Comparison of ENCODE assay signal across 9 mouse cellular contexts in the genomic region with DNA sequence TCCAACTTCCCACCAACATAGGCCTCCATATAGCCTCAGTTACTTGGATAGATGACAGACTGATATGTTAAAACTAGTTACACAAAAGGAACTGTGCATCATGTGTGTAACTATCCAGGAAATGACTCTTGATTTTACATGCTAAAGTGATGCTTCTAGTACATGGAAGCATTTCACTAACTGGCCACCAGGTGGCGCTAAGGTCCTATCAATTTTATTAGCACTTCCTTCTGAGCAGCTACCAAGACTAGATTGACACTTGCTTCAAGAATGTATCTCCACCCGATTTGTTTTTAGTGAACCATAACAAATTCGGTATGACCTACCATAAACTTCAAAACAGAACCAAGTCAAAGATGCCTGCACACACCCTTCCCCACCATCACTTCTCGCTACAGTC. TPM values are rescaled to one million over a fixed set of nuclear protein-coding genes. Genes with fewer than 3 reads are reported as not detected.
DNase-seq lines count a peak whose midpoint lies in the region; ATAC-seq and TF ChIP-seq lines count a peak whose summit lies in the region.
"Had no signal": no experiment of that assay in that cellular context is flagged by ENCODE, and none has a peak within 500 bp of the region (broad histone marks: within the 10 kb centered on the region; RNA-seq: fewer than 3 reads in every experiment).

No protein-coding gene starts in this region.

- 24% methylated on average over 4 of the region's 4 CpGs for WGBS in lung, postnatal 0 days

- TF ChIP-seq EP300 in lung, postnatal 0 days (IDR thresholded peaks at IDR 0.05), result no peak

- 0 out of 2 replicates have a peak, but pooled peaks cover 2% of the 10 kb centered on the region for H3K4me1 ChIP-seq in E14TG2a.4 (replicated peaks; ENCODE audit: low read depth, low read length)
- no peaks in the 10 kb centered on the region for H3K4me1 ChIP-seq in lung, postnatal 0 days (ENCODE audit: insufficient read depth, low read depth, low read length)

- no peak overlapping the region for H3K4me2 ChIP-seq in lung, postnatal 0 days (replicated peaks; ENCODE audit: low read depth, low read length)
- H3K4me2 ChIP-seq: heart, embryonic 15.5 days had no signal

- H3K9ac ChIP-seq in lung, postnatal 0 days (replicated peaks; ENCODE audit: low read depth), result no peak overlapping the region
- H3K9ac ChIP-seq: heart, embryonic 15.5 days had no signal

- H3K9me3 ChIP-seq in E14TG2a.4 (ENCODE audit: low read length), result no peaks in the 10 kb centered on the region
- H3K9me3 ChIP-seq in lung, postnatal 0 days (ENCODE audit: low read length), result no peaks in the 10 kb centered on the region
- H3K9me3 ChIP-seq: heart, embryonic 15.5 days had no signal

- peak; percentile 90 for ATAC-seq in granulocyte monocyte progenitor cell, adult 5-6 weeks (replicated peaks; ENCODE audit: poor library complexity, severe bottlenecking)
- ATAC-seq in lung, postnatal 0 days, result no peak

- peak; percentile 77 for TF ChIP-seq CTCF in E14TG2a.4 (conservative IDR thresholded peaks at IDR 0.05; ENCODE audit: low read length)
- peak; percentile 93 for TF ChIP-seq CTCF in lung, postnatal 0 days (IDR thresholded peaks at IDR 0.05)

- no peaks in the 10 kb centered on the region for H3K27me3 ChIP-seq in E14TG2a.4 (ENCODE audit: insufficient read depth, low read length)
- no peaks in the 10 kb centered on the region for H3K27me3 ChIP-seq in lung, postnatal 0 days (replicated peaks; ENCODE audit: insufficient read depth, low read length)
- H3K27me3 ChIP-seq: heart, embryonic 15.5 days had no signal

- H3K4me3 ChIP-seq in E14TG2a.4 (replicated peaks; ENCODE audit: low read length), result no peak overlapping the region
- no peak overlapping the region for H3K4me3 ChIP-seq in lung, postnatal 0 days (ENCODE audit: low read depth, low read length)
- H3K4me3 ChIP-seq: heart, embryonic 15.5 days had no signal

- no peak overlapping the region for H3K27ac ChIP-seq in lung, postnatal 0 days (ENCODE audit: low read length)
- H3K27ac ChIP-seq: heart, embryonic 15.5 days had no signal

- H3K36me3 ChIP-seq in E14TG2a.4 (ENCODE audit: insufficient read depth, low read length), result no peaks in the 10 kb centered on the region
- H3K36me3 ChIP-seq in lung, postnatal 0 days (ENCODE audit: insufficient read depth, low read length), result no peaks in the 10 kb centered on the region
- H3K36me3 ChIP-seq: heart, embryonic 15.5 days had no signal

- DNase-seq in adrenal gland, adult 8-10 months, result peak; percentile 49
- DNase-seq in embryo, embryonic 11.5 days (ENCODE audit: low read depth, low spot score), result peak; percentile 63
- peak; percentile 77 to 91 for DNase-seq in kidney, postnatal 36 days
- peak; percentile 93 for DNase-seq in lung, postnatal 0 days (ENCODE audit: low spot score)
- DNase-seq in retina, embryonic 14.5 days (ENCODE audit: low spot score), result peak; percentile 93
- DNase-seq in thymus, postnatal 4 days, result peak; percentile 89

RNA-seq across cellular contexts. Expression of gene Cited2, which starts 10.0 kb away (rescaled TPM):
- 10 to 100 TPM; 37.2 to 87.3 (median 63.5) TPM for total RNA-seq in adrenal gland, adult 8-10 months (2022)
- 96.5 and 128 TPM in 2 replicates for total RNA-seq in granulocyte monocyte progenitor cell, adult 5-6 weeks (2014; fragmentation: Nextera tagmentation)
- total RNA-seq in granulocyte monocyte progenitor cell, adult 5-6 weeks (2017), result 50.0 and 64.9 TPM in 2 replicates
- polyA plus RNA-seq in lung, postnatal 0 days (2015; fragmentation: Nextera tagmentation; extraction: Ambion mirVana), result 53.4 and 57.9 TPM in 2 replicates
